Mouse (Mus musculus): ENCODE results near the gene Ccdc60.
"Not testable (repeated sequence)": the region's sequence is repeated elsewhere in the genome, so short reads cannot be mapped to it uniquely, and the experiment has no call there.

Ccdc60 gene

GRCm38 (mm10) chr5:116194499-116194898 is 94.3 kb downstream of the Ccdc60 start:
- no peak for DNase-seq (ENCODE audit: low read depth in 2 of 2, low spot score in 2 of 2)

GRCm38 (mm10) chr5:116192693-116193092 is 96.1 kb downstream of the Ccdc60 start:
- no peak for DNase-seq (ENCODE audit: low read depth in 2 of 2, low spot score in 2 of 2)

GRCm38 (mm10) chr5:116191596-116191995 is 97.2 kb downstream of the Ccdc60 start:
- no peak for DNase-seq (ENCODE audit: low read depth in 2 of 2, low spot score in 2 of 2)

GRCm38 (mm10) chr5:116189818-116190217 is 99.0 kb downstream of the Ccdc60 start:
- DNase-seq (ENCODE audit: low read depth in 2 of 2, low spot score in 2 of 2) = no peak

- DNase-seq (ENCODE audit: low read depth in 2 of 2, low spot score in 2 of 2) = no peak
Observed at GRCm38 (mm10) chr5:116180594-116180993, 108.2 kb downstream of the Ccdc60 start.

- no peak for DNase-seq (ENCODE audit: low read depth in 2 of 2, low spot score in 2 of 2)
Observed at GRCm38 (mm10) chr5:116171721-116172120, 117.1 kb downstream of the Ccdc60 start.

GRCm38 (mm10) chr5:116166965-116167364 is 121.8 kb downstream of the Ccdc60 start:
- no peak for DNase-seq (ENCODE audit: low read depth in 2 of 2, low spot score in 2 of 2)

- DNase-seq (ENCODE audit: low read depth in 2 of 2, low spot score in 2 of 2) = no peak
Observed at GRCm38 (mm10) chr5:116165203-116165888, 123.4 kb downstream of the Ccdc60 start.

GRCm38 (mm10) chr5:116154811-116155210 is 134.0 kb downstream of the Ccdc60 start:
- no peak for DNase-seq (ENCODE audit: low read depth in 2 of 2, low spot score in 2 of 2)

- DNase-seq (ENCODE audit: low read depth in 2 of 2, low spot score in 2 of 2) = not testable (repeated sequence)
Observed at GRCm38 (mm10) chr5:116146446-116146845, 142.3 kb downstream of the Ccdc60 start.

- no peak for DNase-seq (ENCODE audit: low read depth in 2 of 2, low spot score in 2 of 2)
Observed at GRCm38 (mm10) chr5:116144711-116145110, 144.1 kb downstream of the Ccdc60 start.

- DNase-seq (ENCODE audit: low read depth in 2 of 2, low spot score in 2 of 2) = no peak
Observed at GRCm38 (mm10) chr5:116140682-116141081, 148.1 kb downstream of the Ccdc60 start.

- peak; percentile 51 to 58 for DNase-seq (ENCODE audit: low read depth in 2 of 2, low spot score in 2 of 2)
Observed at GRCm38 (mm10) chr5:116123344-116123743, 165.4 kb downstream of the Ccdc60 start.

GRCm38 (mm10) chr5:116116567-116116966 is 172.2 kb downstream of the Ccdc60 start:
- DNase-seq (ENCODE audit: low read depth in 2 of 2, low spot score in 2 of 2) = peak; percentile 58 to 60

- DNase-seq (ENCODE audit: low read depth in 2 of 2, low spot score in 2 of 2) = no peak
Observed at GRCm38 (mm10) chr5:116116110-116116509, 172.7 kb downstream of the Ccdc60 start.

GRCm38 (mm10) chr5:116115071-116115834 is 173.5 kb downstream of the Ccdc60 start:
- no peak for DNase-seq (ENCODE audit: low read depth in 2 of 2, low spot score in 2 of 2)

- DNase-seq (ENCODE audit: low read depth in 2 of 2, low spot score in 2 of 2) = no peak
Observed at GRCm38 (mm10) chr5:116108651-116109050, 180.1 kb downstream of the Ccdc60 start.

- DNase-seq (ENCODE audit: low read depth in 2 of 2, low spot score in 2 of 2) = no peak
Observed at GRCm38 (mm10) chr5:116084231-116084630, 204.6 kb downstream of the Ccdc60 start.

GRCm38 (mm10) chr5:116083081-116083480 is 205.7 kb downstream of the Ccdc60 start, which contains the start of gene Tmem233:
TSS of gene Tmem233 (minus strand) at chr5:116083244.
- no peak for DNase-seq (ENCODE audit: low read depth in 2 of 2, low spot score in 2 of 2)

- no peak for DNase-seq (ENCODE audit: low read depth in 2 of 2, low spot score in 2 of 2)
Observed at GRCm38 (mm10) chr5:116082241-116082900, 206.4 kb downstream of the Ccdc60 start.

- DNase-seq (ENCODE audit: low read depth in 2 of 2, low spot score in 2 of 2) = no peak
Observed at GRCm38 (mm10) chr5:116081616-116082015, 207.2 kb downstream of the Ccdc60 start.

- DNase-seq (ENCODE audit: low read depth in 2 of 2, low spot score in 2 of 2) = no peak
Observed at GRCm38 (mm10) chr5:116080736-116081135, 208.0 kb downstream of the Ccdc60 start.

Data from CD8-positive naive resting alpha-beta T cell, adult 2 months (primary cell).